Mouse (Mus musculus): ENCODE results near the gene Ucp2.
A peak's percentile ranks its signal among the peaks of the same experiment; 100 is the strongest.

Gene Ucp2

DNA sequence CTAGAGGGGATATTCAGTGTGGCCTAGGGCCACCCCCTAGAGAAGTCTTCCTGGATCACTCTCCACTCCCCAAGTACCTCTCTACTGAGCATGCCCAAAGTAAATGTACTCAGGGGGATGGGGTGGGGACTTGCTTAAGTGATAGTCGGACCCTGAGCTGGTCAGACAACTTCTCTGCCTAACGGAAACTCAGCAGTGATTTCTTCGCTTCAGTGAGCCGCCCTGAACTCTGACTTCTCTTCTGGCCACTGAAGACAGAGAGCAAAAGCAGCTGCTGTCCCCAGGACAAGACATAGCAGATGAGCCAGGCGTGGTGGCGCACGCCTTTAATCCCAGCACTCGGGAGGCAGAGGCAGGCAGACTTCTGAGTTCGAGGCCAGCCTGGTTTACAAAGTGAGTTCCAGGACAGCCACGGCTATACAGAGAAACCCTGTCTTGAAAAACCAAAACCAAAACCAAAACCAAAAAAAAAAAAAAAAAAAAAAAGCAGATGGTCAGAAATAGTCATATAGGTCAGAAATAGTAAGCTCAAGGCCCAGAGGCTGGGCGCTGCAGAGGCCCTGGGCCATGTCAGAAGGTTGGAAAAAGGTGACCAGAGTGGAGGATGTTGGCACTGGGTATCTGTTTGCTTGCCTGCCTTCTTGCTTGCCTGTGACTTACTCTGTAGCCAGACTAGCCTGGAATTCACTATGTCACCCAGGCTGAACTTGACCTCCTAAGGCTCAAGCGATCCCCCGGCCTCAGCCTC lies 11.8 kb downstream of the Ucp2 start:
- no peak for DNase-seq

DNA sequence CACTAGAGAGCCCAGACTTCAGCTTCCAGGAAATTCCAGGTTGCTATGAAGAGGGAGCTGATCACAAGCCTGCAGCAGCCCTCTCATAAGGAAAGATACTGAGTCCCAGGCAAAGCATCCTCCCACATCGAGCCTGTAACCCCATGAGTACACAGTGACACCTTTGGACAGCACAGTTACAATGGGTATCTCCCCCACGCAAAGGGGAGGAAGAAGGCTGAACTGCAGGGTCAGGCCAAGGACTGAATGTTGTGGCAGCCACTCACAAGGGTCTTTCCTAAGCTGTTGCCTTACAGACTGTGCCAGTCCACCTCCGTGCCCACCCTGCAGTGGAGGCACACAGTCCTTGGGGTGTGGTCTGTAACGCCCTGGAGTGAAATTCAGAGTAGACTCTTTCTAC lies 13.4 kb downstream of the Ucp2 start:
- no peak for DNase-seq

GRCm38 (mm10) chr7:100508670-100509069 lies 15.5 kb downstream of the Ucp2 start:
- DNase-seq = no peak

GRCm38 (mm10) chr7:100511602-100512001 lies 18.5 kb downstream of the Ucp2 start:
- DNase-seq = no peak

DNA sequence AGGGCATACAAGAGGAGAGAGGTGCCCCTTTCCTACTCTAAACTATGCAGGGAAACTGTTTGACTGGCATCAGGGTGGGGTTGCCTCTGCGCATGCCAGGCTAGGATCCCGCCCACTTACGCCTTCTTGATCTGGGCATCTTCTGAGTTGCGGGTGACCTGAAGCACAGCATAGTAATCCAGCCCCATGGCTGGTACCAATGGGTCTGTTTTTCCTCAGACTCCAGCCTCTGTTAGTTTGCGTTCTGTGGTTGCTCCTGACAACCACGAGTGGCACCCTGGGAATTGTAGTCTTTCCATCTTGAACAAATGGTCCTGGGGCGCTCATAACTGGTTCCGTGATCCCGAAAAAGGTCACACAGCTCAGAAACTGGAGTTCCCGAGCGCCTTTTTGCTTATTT lies 21.4 kb downstream of the Ucp2 start, which contains the start of gene Dnajb13:
TSS of gene Dnajb13 (minus strand) at position 388 of the 400 bp plus-strand sequence.
- no peak for DNase-seq

DNA sequence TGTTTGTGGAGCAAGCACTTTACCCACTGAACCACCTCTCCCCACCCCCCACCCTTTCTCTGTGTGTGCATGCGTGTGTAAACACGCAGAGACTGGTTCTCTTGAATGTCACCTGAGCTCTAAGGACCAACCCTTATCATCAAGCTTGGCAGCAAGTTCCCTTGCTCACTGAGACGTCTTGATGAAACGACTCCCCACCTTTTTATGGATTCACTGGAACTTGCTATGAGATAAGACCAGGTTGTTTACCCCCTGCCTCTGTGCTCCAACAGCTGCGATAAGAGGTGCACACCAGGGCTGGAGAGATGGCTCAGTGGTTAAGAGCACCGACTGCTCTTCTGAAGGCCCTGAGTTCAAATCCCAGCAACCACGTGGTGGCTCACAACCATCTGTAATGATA lies 27.1 kb downstream of the Ucp2 start:
- DNase-seq = no peak

- DNase-seq = peak; percentile 76
These were observed 27.6 kb downstream of the Ucp2 start for GRCm38 (mm10) chr7:100520663-100521285.

GRCm38 (mm10) chr7:100522222-100522621 lies 29.1 kb downstream of the Ucp2 start:
- no peak for DNase-seq

DNA sequence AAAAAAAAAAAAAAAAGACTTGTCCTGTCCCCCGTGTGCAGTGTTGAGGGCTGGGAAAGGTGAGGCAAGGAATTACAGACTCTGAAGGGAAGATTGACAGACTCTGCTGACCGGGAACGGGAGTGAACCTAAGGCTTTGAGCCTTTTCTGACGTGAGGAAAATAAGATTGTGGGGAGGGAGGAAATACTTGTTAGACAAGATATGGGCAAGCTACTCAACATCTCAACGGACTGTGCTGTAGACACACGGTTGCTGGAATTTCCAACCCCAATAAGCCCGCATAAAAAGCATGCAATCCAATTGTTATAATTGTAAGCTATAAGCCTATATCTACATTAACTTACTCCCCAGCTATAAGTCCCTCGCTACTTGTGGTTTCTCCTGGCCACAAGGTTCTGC lies 31.5 kb downstream of the Ucp2 start:
- DNase-seq = no peak

DNA sequence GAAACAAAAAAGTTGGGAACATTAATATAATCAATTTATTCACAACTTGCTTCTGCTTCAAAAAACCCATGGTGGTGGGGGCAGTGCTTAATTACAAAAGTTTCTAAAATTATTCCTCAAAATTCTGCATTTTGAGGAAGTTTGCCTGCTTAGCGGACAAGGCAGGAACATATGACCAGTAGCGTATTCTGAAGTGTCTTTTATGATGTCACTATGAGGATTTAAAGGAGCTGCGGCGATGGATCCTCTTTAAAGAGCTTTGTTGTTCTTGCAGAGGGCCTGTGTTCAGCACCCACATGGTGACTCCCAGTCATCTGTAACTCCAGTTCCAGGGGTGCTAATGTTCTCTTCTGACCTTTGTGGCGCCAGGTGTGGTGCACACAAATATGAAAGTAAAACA lies 37.6 kb downstream of the Ucp2 start:
- DNase-seq = no peak

- DNase-seq = no peak
These were observed 40.4 kb downstream of the Ucp2 start for GRCm38 (mm10) chr7:100533503-100533902.

DNA sequence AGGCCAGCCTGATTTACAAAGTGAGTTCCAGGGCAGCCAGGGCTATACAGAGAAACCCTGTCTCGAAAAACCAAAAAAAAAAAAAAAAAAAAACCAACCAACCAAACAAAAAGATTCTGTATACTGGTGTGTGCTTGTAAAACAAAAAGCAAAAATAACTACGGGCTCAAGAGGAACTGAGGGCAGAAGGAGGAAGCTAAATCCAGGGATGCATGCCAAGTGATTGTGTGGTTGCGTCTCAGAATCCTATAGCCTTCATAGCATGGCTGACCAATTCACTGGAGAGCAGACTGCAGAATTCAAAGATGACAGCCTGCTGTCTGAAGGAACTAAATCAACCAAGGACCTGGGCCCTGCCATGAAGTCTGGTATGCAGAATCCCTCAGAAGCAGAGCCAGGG lies 41.1 kb downstream of the Ucp2 start:
- no peak for DNase-seq

DNA sequence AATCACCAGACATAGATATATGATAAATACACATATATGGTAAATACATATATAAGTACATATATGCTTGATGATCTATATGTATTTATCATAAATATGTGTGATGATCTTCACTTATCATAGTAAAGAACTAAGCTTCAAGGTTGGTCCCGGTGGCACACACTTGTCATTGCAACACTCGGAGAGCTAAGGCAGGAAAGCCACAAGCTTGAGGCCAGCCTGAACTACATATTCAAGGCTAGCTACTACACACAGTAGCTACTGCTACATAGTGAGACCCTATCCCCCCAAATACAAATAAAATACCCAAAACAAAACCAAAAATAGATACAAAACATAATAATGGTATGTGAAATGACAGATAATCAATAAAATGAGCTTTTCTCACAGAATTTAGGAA lies 42.7 kb downstream of the Ucp2 start:
- DNase-seq = no peak

DNA sequence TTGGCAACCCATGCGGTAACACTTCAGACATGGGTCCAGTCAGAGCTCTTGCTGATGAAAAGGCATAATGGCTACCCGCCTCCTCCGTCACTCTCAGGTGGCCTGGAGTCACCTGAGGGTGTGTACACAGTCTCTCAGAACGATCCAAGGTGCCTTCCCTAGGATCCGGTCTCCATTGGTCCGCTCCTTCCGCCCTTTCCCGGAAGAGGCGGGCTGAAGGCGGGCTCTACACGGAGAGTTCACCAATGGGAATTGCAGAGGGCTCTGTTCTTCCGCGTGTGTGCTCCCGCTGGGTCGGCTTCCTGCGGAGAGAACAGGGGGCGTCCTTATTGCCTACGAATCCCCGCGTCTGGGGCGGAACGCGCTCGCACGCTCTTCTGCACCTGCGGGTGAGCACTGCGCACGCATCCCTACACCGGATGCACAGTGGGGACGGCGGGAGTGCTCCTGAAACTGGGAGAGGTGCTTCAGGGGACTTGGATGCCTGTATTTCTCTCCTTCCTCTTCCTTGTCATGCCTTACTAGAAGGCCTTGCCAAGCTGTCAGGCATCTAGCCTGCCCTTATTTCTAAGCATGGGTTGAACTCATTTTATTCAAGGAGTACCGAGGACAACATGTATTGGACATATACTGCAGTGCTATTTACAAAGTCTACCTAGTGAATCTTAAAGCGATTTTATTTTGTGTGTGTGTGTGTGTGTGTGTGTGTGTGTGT lies 43.8 kb downstream of the Ucp2 start, which contains the start of gene Coa4:
TSS of gene Coa4 (plus strand) at position 268 of the 715 bp plus-strand sequence.
- peak; percentile 88 for DNase-seq

DNA sequence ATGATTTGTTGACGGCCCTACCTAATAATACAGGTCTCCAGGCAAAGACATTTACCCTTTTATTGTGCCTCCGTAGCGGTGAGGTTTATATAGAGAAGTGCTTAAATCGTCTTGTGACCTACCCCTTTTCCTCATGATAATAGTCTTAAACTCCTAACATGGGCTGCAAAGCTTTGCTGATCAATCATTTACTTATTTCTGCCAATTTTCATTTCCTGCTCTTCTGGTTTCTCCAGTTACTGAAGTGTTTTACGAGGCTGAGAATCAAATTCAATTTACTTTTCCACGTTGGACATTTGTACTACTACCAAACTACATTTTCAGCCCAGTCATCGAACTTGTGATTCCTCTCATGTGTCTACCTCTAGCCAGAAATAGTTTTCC lies 44.4 kb downstream of the Ucp2 start:
- DNase-seq = no peak

DNA sequence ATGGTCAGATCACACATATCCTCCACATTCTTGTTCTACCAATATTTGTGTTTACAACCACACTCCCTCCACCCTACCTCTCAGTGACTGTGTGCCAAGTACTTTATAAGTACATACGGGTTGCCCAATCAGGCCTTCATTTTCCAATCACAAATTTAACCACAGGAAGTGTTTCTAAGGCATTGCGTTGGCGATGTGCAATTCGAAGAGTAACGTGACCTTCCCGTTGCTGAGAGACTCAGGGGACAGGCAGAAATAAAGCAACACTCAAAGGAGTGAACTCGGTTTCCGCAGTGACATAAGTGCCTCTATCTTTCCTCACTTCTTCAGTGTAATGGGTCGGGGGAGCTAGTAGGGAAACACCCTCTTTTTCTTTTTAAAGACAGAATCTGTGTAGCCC lies 46.4 kb downstream of the Ucp2 start:
- DNase-seq = no peak

GRCm38 (mm10) chr7:100544437-100544836 lies 51.3 kb downstream of the Ucp2 start:
- no peak for DNase-seq

- no peak for DNase-seq
These were observed 54.5 kb downstream of the Ucp2 start for GRCm38 (mm10) chr7:100547631-100548030.

DNA sequence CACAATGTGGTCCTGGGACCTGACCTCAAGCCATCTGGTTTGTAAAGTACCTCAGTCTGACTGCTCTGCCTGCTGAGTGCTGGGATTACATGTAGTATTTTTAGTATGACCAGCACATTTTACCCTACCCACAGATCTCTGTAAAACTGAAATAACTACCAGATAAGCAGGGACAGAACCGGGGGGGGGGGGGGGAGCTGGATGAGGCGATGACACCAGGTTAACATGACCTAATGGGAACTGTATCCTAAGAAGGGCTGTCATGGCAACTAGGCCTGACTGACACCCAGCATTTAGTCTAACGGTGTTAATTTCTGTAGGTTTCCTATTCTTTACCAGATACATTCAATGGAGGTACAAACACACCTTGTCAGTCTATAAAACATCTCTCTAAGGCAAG lies 56.7 kb downstream of the Ucp2 start:
- no peak for DNase-seq

DNA sequence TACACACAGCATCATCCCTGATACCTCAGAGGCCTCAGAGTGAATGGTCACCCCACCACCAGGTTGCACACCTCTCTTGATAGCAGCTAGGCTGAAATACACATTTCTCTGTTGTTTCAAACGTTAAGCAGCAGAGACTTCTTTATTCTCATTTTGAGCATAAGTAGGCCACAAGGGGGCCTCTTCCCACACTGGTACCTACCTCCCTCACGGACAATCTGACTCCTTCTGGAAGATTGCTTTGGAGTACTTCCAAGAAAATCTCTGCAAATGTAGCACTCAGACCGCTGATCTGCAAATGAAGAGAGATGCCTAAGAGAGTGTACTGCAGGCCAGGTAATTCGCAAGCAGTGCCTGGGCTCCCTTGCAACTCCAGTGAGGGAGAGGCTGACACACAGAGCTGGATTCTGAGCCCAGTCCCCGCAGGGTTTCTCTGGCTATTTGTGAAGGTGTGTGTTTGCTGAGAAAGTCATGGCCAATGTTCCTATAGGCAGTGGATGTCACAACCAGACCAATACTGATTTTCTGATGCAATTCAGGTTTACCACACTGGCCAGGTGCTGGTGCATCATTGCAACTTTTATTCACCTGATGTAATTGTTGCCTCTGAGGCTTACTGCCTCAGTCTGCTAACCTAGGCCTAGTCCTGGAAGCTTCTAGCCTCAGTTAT lies 57.3 kb downstream of the Ucp2 start:
- DNase-seq = peak; percentile 35

All from right cerebral cortex, postnatal 25 days (tissue).